Mouse (Mus musculus): ENCODE data around the gene Hdgfl2. TPM values are rescaled to one million over a fixed set of nuclear protein-coding genes. Genes with fewer than 3 reads are reported as not detected.

Gene Hdgfl2
- total and polyA plus RNA-seq, 2 experiments from 2014 or later, result 59.6 to 123 TPM

GRCm38 (mm10) chr17:56134463-56134971 lies 55.1 kb downstream of the Hdgfl2 start:
- Histone ChIP-seq H3K9me3 (ENCODE audit: low read length) (no peaks in the 10 kb centered on the region), H3K27me3 (ENCODE audit: insufficient read depth, low read length) (no peaks in the 10 kb centered on the region), H3K4me3 (ENCODE audit: low read depth, low read length) (no peak overlapping the region), H3K36me3 (ENCODE audit: insufficient read depth, low read length) (peaks cover 23% of the 10 kb centered on the region), H3K9ac (replicated peaks; ENCODE audit: low read length, poor library complexity, severe bottlenecking) (no peak overlapping the region), H3K4me1 (ENCODE audit: insufficient read depth, low read length) (peaks cover 10% of the 10 kb centered on the region), H3K4me2 (ENCODE audit: low read depth, low read length, poor library complexity, severe bottlenecking) (peak overlapping the region; percentile 33), H3K27ac (ENCODE audit: low read depth, low read length) (no peak overlapping the region)
- peak; percentile 73 for TF ChIP-seq CTCF (IDR thresholded peaks at IDR 0.05)
- DNase-seq (ENCODE audit: low spot score) (no peak), ATAC-seq (ENCODE audit: low FRiP score) (no peak)
- WGBS, result 2% methylated on average over 27 of the region's 27 CpGs

- H3K27me3 ChIP-seq (ENCODE audit: insufficient read depth, low read length), result no peaks in the 10 kb centered on the region
- H3K4me2 ChIP-seq (ENCODE audit: low read depth, low read length, poor library complexity, severe bottlenecking), result no peak overlapping the region
- H3K36me3 ChIP-seq (ENCODE audit: insufficient read depth, low read length), result 0 out of 2 replicates have a peak, but pooled peaks cover 3% of the 10 kb centered on the region
- 79% methylated on average over 7 of the region's 7 CpGs for WGBS
- no peak overlapping the region for H3K9ac ChIP-seq (replicated peaks; ENCODE audit: low read length, poor library complexity, severe bottlenecking)
- ATAC-seq (ENCODE audit: low FRiP score), result no peak
- no peaks in the 10 kb centered on the region for H3K9me3 ChIP-seq (ENCODE audit: low read length)
- H3K27ac ChIP-seq (ENCODE audit: low read depth, low read length), result no peak overlapping the region
- H3K4me3 ChIP-seq (ENCODE audit: low read depth, low read length), result no peak overlapping the region
- TF ChIP-seq CTCF (IDR thresholded peaks at IDR 0.05), result no peak
- H3K4me1 ChIP-seq (ENCODE audit: insufficient read depth, low read length), result peaks cover 10% of the 10 kb centered on the region
- DNase-seq (ENCODE audit: low spot score), result no peak
Observed at GRCm38 (mm10) chr17:56136558-56136957, 57.1 kb downstream of the Hdgfl2 start.

DNA sequence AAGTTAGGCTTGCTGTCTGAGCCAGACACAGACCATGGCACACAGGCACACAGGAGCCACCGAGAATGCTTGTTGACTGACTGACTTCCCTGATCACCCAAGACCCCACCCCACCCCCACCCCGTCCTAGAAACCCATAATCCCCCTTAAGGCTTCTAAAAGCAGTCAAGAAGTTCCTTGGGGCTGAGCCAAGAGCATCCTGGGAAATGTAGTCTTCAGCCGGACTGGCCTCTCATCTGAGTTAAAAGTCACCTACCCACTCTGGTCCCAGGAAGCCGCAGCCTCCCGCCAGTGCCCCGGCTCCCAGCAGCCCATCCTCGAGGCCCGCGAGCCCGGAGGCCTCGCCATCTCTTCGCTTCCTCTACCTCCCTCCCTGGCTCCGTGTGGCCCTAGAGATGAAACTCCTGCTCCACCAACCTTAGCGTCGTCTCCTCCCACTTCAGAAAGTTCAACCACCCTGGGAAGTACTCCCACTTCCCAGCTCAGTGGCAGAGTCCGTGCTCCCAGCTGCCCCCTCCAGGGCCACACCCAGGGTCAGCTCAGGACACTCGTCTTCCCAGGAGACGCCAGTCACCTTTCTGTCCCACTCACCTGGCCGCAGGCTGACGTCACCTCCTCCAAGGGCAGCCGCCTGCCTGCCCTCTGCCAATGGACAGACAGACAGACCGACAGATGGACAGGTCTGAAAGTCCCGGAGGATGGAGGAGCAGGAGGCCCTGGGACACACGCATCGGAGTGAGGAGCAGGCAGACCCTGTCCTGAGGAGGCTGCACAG lies 58.6 kb downstream of the Hdgfl2 start:
- H3K27me3 ChIP-seq (ENCODE audit: insufficient read depth, low read length), result no peaks in the 10 kb centered on the region
- H3K4me1 ChIP-seq (ENCODE audit: insufficient read depth, low read length), result peaks cover 17% of the 10 kb centered on the region
- H3K9ac ChIP-seq (replicated peaks; ENCODE audit: low read length, poor library complexity, severe bottlenecking), result peak overlapping the region; percentile 91
- H3K4me3 ChIP-seq (ENCODE audit: low read depth, low read length), result peak overlapping the region; percentile 81
- no peak overlapping the region for H3K27ac ChIP-seq (ENCODE audit: low read depth, low read length)
- no peak for TF ChIP-seq CTCF (IDR thresholded peaks at IDR 0.05)
- H3K36me3 ChIP-seq (ENCODE audit: insufficient read depth, low read length), result 0 out of 2 replicates have a peak, but pooled peaks cover 3% of the 10 kb centered on the region
- 20% methylated on average over 25 of the region's 25 CpGs for WGBS
- ATAC-seq (ENCODE audit: low FRiP score) (no peak), DNase-seq (ENCODE audit: low spot score) (no peak)
- H3K4me2 ChIP-seq (ENCODE audit: low read depth, low read length, poor library complexity, severe bottlenecking), result peak overlapping the region; percentile 81
- no peaks in the 10 kb centered on the region for H3K9me3 ChIP-seq (ENCODE audit: low read length)

DNA sequence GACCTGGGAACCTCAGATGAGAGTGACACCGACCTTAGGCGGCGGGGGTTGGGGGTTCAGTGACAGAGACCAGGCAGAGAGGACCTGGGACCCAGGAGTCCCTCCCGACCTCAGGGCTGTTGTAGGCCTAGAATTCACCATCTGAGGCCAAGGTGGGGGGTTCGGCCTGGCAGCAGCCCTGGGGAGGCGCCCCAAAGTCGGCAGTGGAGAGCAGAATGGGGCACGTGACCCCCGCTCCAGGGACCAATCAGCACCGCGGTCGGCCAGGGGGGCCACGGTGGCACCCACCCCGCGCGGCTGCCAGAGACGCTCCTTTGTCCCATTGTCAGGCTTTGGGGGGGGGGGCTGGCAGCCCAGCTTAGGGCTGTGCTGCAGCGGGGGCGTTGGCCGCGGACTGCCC lies 59.9 kb downstream of the Hdgfl2 start:
- H3K36me3 ChIP-seq (ENCODE audit: insufficient read depth, low read length), result 0 out of 2 replicates have a peak, but pooled peaks cover 3% of the 10 kb centered on the region
- DNase-seq (ENCODE audit: low spot score) (no peak), ATAC-seq (ENCODE audit: low FRiP score) (peak; percentile 47)
- peak overlapping the region; percentile 81 for H3K4me3 ChIP-seq (ENCODE audit: low read depth, low read length)
- H3K4me1 ChIP-seq (ENCODE audit: insufficient read depth, low read length), result peaks cover 17% of the 10 kb centered on the region
- H3K27me3 ChIP-seq (ENCODE audit: insufficient read depth, low read length), result no peaks in the 10 kb centered on the region
- TF ChIP-seq CTCF (IDR thresholded peaks at IDR 0.05), result no peak
- H3K4me2 ChIP-seq (ENCODE audit: low read depth, low read length, poor library complexity, severe bottlenecking), result peak overlapping the region; percentile 81
- H3K9ac ChIP-seq (replicated peaks; ENCODE audit: low read length, poor library complexity, severe bottlenecking), result peak overlapping the region; percentile 91
- peak overlapping the region; percentile 69; the same call in 1 of the 2 replicates for H3K27ac ChIP-seq (ENCODE audit: low read depth, low read length)
- 17% methylated on average over 7 of the region's 21 CpGs for WGBS
- no peaks in the 10 kb centered on the region for H3K9me3 ChIP-seq (ENCODE audit: low read length)

GRCm38 (mm10) chr17:56139858-56140595 lies 60.6 kb downstream of the Hdgfl2 start, which contains the start of gene Sema6b:
TSS of gene Sema6b (minus strand) at chr17:56140343.
- Histone ChIP-seq H3K27me3 (ENCODE audit: insufficient read depth, low read length) (no peaks in the 10 kb centered on the region), H3K27ac (ENCODE audit: low read depth, low read length) (peak within 1 kb of the TSS; percentile 69), H3K4me2 (ENCODE audit: low read depth, low read length, poor library complexity, severe bottlenecking) (peak within 1 kb of the TSS; percentile 81), H3K4me1 (ENCODE audit: insufficient read depth, low read length) (peaks cover 17% of the 10 kb centered on the region), H3K4me3 (ENCODE audit: low read depth, low read length) (peak within 1 kb of the TSS; percentile 81), H3K36me3 (ENCODE audit: insufficient read depth, low read length) (0 out of 2 replicates have a peak, but pooled peaks cover 3% of the 10 kb centered on the region), H3K9ac (replicated peaks; ENCODE audit: low read length, poor library complexity, severe bottlenecking) (peak within 1 kb of the TSS; percentile 91), H3K9me3 (ENCODE audit: low read length) (no peaks in the 10 kb centered on the region)
- 2% methylated on average over 50 of the region's 79 CpGs for WGBS
- ATAC-seq (ENCODE audit: low FRiP score) (peak; percentile 53), DNase-seq (ENCODE audit: low spot score) (peak; percentile 71)
- TF ChIP-seq CTCF (IDR thresholded peaks at IDR 0.05), result peak; percentile 32; the same call in 1 of the 2 replicates
